In genomic region chr16:62506725-62507482, GRCm38 (mm10) we compare ENCODE assay signal across 9 mouse cellular contexts.
A peak's percentile ranks its signal among the peaks of the same experiment; 100 is the strongest.
DNase-seq lines count a peak whose midpoint lies in the region; ATAC-seq lines count a peak whose summit lies in the region.
"Had no signal": no experiment of that assay in that cellular context is flagged by ENCODE, and none has a peak within 500 bp of the region (broad histone marks: within the 10 kb centered on the region; RNA-seq: fewer than 3 reads in every experiment).

No protein-coding gene starts in this region.

- no peak overlapping the region for H3K27ac ChIP-seq in heart, embryonic 10.5 days
- H3K27ac ChIP-seq: heart, embryonic 15.5 days had no signal

- 44% methylated on average over 2 of the region's 2 CpGs for WGBS in heart, embryonic 10.5 days

- H3K9me3 ChIP-seq in heart, embryonic 10.5 days: no peaks in the 10 kb centered on the region
- H3K9me3 ChIP-seq: heart, embryonic 15.5 days had no signal

- no peaks in the 10 kb centered on the region for H3K36me3 ChIP-seq in heart, embryonic 10.5 days
- H3K36me3 ChIP-seq: heart, embryonic 15.5 days had no signal

- no peaks in the 10 kb centered on the region for H3K4me1 ChIP-seq in heart, embryonic 10.5 days
- H3K4me1 ChIP-seq: heart, embryonic 15.5 days had no signal

- no peak for ATAC-seq in monocyte, adult 5-6 weeks (replicated peaks; ENCODE audit: insufficient number of reproducible peaks, low FRiP score, low TSS enrichment, poor library complexity, severe bottlenecking)

- no peak overlapping the region for H3K4me3 ChIP-seq in heart, embryonic 10.5 days
- H3K4me3 ChIP-seq: heart, embryonic 15.5 days had no signal

- DNase-seq in heart, adult 8-10 months (ENCODE audit: low spot score): peak; percentile 7
- DNase-seq in heart, embryonic 10.5 days (ENCODE audit: low spot score): no peak
- DNase-seq in ovary, postnatal 14 days (ENCODE audit: low spot score): peak; percentile 11
- no peak for DNase-seq in ovary, adult 18-20 months (ENCODE audit: low spot score)
- peak; percentile 64 for DNase-seq in embryo, embryonic 10.5 days (ENCODE audit: low spot score)
- DNase-seq in retina, postnatal 7 days (ENCODE audit: low read depth, low spot score): peak; percentile 35
- DNase-seq in urinary bladder, adult 2 months (ENCODE audit: low spot score): no peak

- no peaks in the 10 kb centered on the region for H3K27me3 ChIP-seq in heart, embryonic 10.5 days (ENCODE audit: insufficient read depth, poor library complexity, severe bottlenecking)
- H3K27me3 ChIP-seq: heart, embryonic 15.5 days had no signal

Comparison
In these comparisons a context has a peak if more than half of its experiments do, and no peak if none do; other contexts are left out.
1. DNase-seq: peak in heart, adult 8-10 months (single experiment), ovary, postnatal 14 days (single experiment), embryo, embryonic 10.5 days (single experiment) and retina, postnatal 7 days (single experiment); none in heart, embryonic 10.5 days (single experiment), ovary, adult 18-20 months (single experiment) and urinary bladder, adult 2 months (single experiment).